Mouse (Mus musculus) right cerebral cortex, postnatal 10 days (tissue): Measurements from ENCODE around the gene Tram2.

ENCODE experiments used
- DNase-seq, 2 experiments: peaks; one replicate each; pipeline ENCODE4 v3.0.0; 2021; ENCODE audit warnings: low spot score in 2 of 2

The Tram2 gene

GRCm38 (mm10) chr1:21079217-21079773 lies at the start of gene Tram2:
TSS of gene Tram2 (minus strand) at chr1:21079229.
- peak; percentile 89 to 93 for DNase-seq

- no peak for DNase-seq
These were observed 45.8 kb upstream of the Tram2 start for GRCm38 (mm10) chr1:21124713-21125336.

- DNase-seq, result no peak
These were observed 24.8 kb upstream of the Tram2 start for GRCm38 (mm10) chr1:21103784-21104183.

GRCm38 (mm10) chr1:21101221-21102006 lies 22.4 kb upstream of the Tram2 start:
- DNase-seq, result peak in 1 of 2 experiments; percentile 61

GRCm38 (mm10) chr1:21100726-21101125 lies 21.7 kb upstream of the Tram2 start:
- DNase-seq, result no peak

- no peak for DNase-seq
These were observed 18.3 kb upstream of the Tram2 start for GRCm38 (mm10) chr1:21097001-21097989.

GRCm38 (mm10) chr1:21094644-21095215 lies 15.7 kb upstream of the Tram2 start:
- no peak for DNase-seq

GRCm38 (mm10) chr1:21089661-21090117 lies 10.7 kb upstream of the Tram2 start:
- DNase-seq, result no peak

- DNase-seq, result no peak
These were observed 7.3 kb upstream of the Tram2 start for GRCm38 (mm10) chr1:21086291-21086690.

- no peak for DNase-seq
These were observed 5.6 kb upstream of the Tram2 start for GRCm38 (mm10) chr1:21084661-21085060.

GRCm38 (mm10) chr1:21080362-21080761 lies 1.3 kb upstream of the Tram2 start:
- no peak for DNase-seq

- peak; percentile 35 to 36 for DNase-seq
These were observed 381 bp downstream of the Tram2 start for GRCm38 (mm10) chr1:21078481-21079214.

GRCm38 (mm10) chr1:21077619-21078018 lies 1.4 kb downstream of the Tram2 start:
- DNase-seq, result no peak

- no peak for DNase-seq
These were observed 1.8 kb downstream of the Tram2 start for GRCm38 (mm10) chr1:21077191-21077590.

- no peak for DNase-seq
These were observed 3.0 kb downstream of the Tram2 start for GRCm38 (mm10) chr1:21075986-21076495.

- DNase-seq, result peak; percentile 60 to 61
These were observed 4.8 kb downstream of the Tram2 start for GRCm38 (mm10) chr1:21074231-21074630.

GRCm38 (mm10) chr1:21072875-21073444 lies 6.1 kb downstream of the Tram2 start:
- DNase-seq, result no peak

GRCm38 (mm10) chr1:21070658-21071057 lies 8.4 kb downstream of the Tram2 start:
- DNase-seq, result no peak

GRCm38 (mm10) chr1:21069830-21070522 lies 9.1 kb downstream of the Tram2 start:
- DNase-seq, result no peak
